Mouse (Mus musculus): ENCODE measurements around the gene Hnrnph2. TPM values are rescaled to one million over a fixed set of nuclear protein-coding genes. Genes with fewer than 3 reads are reported as not detected.

Gene Hnrnph2
- polyA plus RNA-seq, 1 experiment from 2014 or later = 185 TPM

DNA sequence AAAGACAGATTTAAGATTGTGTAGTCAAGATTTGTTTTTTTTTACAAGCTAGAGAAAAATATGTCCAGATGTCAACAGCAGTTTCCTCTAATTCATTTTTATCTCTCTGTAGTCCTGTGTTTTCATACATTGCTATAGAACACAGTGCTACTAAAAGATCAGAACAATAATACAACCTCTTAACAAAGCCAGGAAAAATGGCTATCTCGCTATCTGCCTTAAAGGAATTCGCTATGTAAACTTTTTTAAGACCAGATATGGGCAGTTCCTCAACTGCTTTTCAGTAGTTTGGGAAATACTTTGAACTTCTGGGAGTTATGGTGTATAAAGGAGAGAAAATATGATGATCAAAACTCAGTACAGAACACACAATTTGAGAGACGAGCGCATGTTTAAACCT lies 22.4 kb downstream of the Hnrnph2 start:
- 89% methylated on average over 4 of the region's 4 CpGs for WGBS
- Histone ChIP-seq H3K4me2 (ENCODE audit: low read depth, low read length, severe bottlenecking) (no peak overlapping the region), H3K4me3 (ENCODE audit: low read depth, low read length) (no peak overlapping the region), H3K36me3 (ENCODE audit: control insufficient read depth, insufficient read depth, low read length) (no peaks in the 10 kb centered on the region), H3K9me3 (ENCODE audit: control insufficient read depth, low read length) (no peaks in the 10 kb centered on the region), H3K9ac (ENCODE audit: low read length) (no peak overlapping the region), H3K27ac (ENCODE audit: low read depth, low read length) (no peak overlapping the region), H3K27me3 (ENCODE audit: control insufficient read depth, insufficient read depth, low read length) (no peaks in the 10 kb centered on the region), H3K4me1 (replicated peaks; ENCODE audit: control insufficient read depth, insufficient read depth, low read length) (no peaks in the 10 kb centered on the region)
- DNase-seq (ENCODE audit: low spot score) = no peak
- ATAC-seq (replicated peaks; ENCODE audit: low FRiP score) = no peak

DNA sequence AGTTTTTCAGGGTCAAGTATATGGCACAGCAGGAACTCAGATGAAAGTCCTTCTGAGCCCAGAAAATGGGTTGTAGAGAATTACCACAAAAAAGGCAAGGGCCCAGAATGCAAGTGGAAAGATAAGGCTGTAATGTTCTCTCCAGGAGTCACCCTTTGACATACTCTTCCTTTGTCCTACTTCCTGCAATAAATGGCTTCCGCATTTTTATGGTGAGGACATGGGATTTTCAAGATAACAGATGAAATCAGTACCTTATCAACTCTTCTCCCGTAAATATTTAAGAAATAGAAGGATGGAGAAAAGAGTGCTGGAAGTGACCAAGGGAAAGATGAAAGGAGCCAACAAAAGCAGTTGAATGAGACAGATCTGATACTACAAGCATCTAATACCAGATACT lies 27.2 kb downstream of the Hnrnph2 start:
- no peak overlapping the region for H3K4me3 ChIP-seq (ENCODE audit: low read depth, low read length)
- H3K9ac ChIP-seq (ENCODE audit: low read length) = no peak overlapping the region
- no peak for ATAC-seq (replicated peaks; ENCODE audit: low FRiP score)
- no peak overlapping the region for H3K4me2 ChIP-seq (ENCODE audit: low read depth, low read length, severe bottlenecking)
- DNase-seq (ENCODE audit: low spot score) = no peak
- no peaks in the 10 kb centered on the region for H3K27me3 ChIP-seq (ENCODE audit: control insufficient read depth, insufficient read depth, low read length)
- H3K36me3 ChIP-seq (ENCODE audit: control insufficient read depth, insufficient read depth, low read length) = no peaks in the 10 kb centered on the region
- H3K9me3 ChIP-seq (ENCODE audit: control insufficient read depth, low read length) = no peaks in the 10 kb centered on the region
- 91% methylated on average over 2 of the region's 2 CpGs for WGBS
- H3K4me1 ChIP-seq (replicated peaks; ENCODE audit: control insufficient read depth, insufficient read depth, low read length) = no peaks in the 10 kb centered on the region
- H3K27ac ChIP-seq (ENCODE audit: low read depth, low read length) = no peak overlapping the region

DNA sequence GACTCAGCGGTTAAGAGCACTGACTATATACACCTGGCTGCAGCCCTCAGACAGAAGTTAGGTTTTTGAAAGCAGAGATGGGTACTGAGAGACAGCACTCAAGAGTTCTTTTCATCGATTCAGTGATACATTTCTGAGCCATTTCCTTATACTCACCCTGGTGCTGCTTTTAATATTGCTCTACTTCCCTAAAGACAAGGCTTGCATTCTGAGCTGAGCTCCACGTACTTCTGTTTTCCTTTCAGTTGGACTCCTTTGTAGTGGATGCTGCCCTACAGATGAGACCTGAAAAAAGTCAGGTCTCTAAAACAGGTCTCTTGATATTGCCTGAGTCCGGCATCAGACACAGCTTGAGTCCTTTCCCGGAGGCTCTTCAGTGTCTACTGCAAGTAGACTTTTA lies 31.7 kb downstream of the Hnrnph2 start:
- ATAC-seq (replicated peaks; ENCODE audit: low FRiP score) (no peak), DNase-seq (ENCODE audit: low spot score) (no peak)
- Histone ChIP-seq H3K9me3 (ENCODE audit: control insufficient read depth, low read length) (no peaks in the 10 kb centered on the region), H3K27ac (ENCODE audit: low read depth, low read length) (no peak overlapping the region), H3K36me3 (ENCODE audit: control insufficient read depth, insufficient read depth, low read length) (no peaks in the 10 kb centered on the region), H3K9ac (ENCODE audit: low read length) (no peak overlapping the region), H3K4me3 (ENCODE audit: low read depth, low read length) (no peak overlapping the region), H3K4me2 (ENCODE audit: low read depth, low read length, severe bottlenecking) (no peak overlapping the region), H3K4me1 (replicated peaks; ENCODE audit: control insufficient read depth, insufficient read depth, low read length) (no peaks in the 10 kb centered on the region), H3K27me3 (ENCODE audit: control insufficient read depth, insufficient read depth, low read length) (no peaks in the 10 kb centered on the region)
- 88% methylated on average over 5 of the region's 5 CpGs for WGBS

DNA sequence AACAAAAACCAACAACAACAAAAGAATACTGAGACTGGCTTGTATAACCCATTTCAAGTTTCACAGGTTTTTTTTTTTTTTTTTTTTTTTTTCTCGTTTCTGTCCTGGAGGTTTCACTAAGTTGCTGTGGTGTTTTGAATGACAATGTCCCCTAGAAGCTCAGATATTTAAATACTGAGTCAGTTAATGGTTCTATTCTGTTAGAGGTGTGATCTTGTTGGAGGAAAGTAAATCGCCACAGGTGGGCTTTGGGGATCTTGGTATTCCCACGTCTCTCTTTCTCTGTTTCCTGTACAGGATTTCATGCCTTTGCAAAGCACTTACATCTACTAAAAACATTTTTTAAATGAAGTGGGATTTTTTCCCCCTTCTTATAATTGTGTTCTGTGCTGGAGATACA lies 34.1 kb downstream of the Hnrnph2 start:
- Histone ChIP-seq H3K4me1 (replicated peaks; ENCODE audit: control insufficient read depth, insufficient read depth, low read length) (no peaks in the 10 kb centered on the region), H3K27me3 (ENCODE audit: control insufficient read depth, insufficient read depth, low read length) (no peaks in the 10 kb centered on the region), H3K9ac (ENCODE audit: low read length) (no peak overlapping the region), H3K9me3 (ENCODE audit: control insufficient read depth, low read length) (no peaks in the 10 kb centered on the region), H3K4me3 (ENCODE audit: low read depth, low read length) (no peak overlapping the region), H3K36me3 (ENCODE audit: control insufficient read depth, insufficient read depth, low read length) (no peaks in the 10 kb centered on the region), H3K27ac (ENCODE audit: low read depth, low read length) (no peak overlapping the region), H3K4me2 (ENCODE audit: low read depth, low read length, severe bottlenecking) (no peak overlapping the region)
- WGBS = 61% methylated on average over 3 of the region's 3 CpGs
- ATAC-seq (replicated peaks; ENCODE audit: low FRiP score) (no peak), DNase-seq (ENCODE audit: low spot score) (no peak)

DNA sequence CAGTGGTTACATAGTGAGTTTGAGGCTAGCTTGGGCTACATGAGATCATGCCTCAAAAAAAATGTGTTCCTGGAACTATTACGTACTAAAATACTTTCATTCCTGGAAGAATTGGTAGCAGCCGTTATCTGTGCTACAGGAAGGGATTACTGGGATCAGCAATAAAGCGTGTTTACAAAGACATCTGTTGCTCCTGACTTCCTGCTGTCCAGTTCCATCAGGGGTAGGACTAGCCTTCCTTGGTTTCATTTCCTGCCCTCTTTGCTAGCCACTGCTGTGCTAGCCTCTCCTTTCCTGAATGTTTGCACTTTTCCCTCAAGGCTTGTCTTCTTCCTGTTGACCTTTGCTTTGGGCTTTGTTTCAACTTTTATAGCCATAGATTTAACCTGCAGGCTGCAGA lies 34.9 kb downstream of the Hnrnph2 start:
- Histone ChIP-seq H3K4me1 (replicated peaks; ENCODE audit: control insufficient read depth, insufficient read depth, low read length) (no peaks in the 10 kb centered on the region), H3K27me3 (ENCODE audit: control insufficient read depth, insufficient read depth, low read length) (no peaks in the 10 kb centered on the region), H3K4me2 (ENCODE audit: low read depth, low read length, severe bottlenecking) (no peak overlapping the region), H3K9me3 (ENCODE audit: control insufficient read depth, low read length) (no peaks in the 10 kb centered on the region), H3K36me3 (ENCODE audit: control insufficient read depth, insufficient read depth, low read length) (no peaks in the 10 kb centered on the region), H3K27ac (ENCODE audit: low read depth, low read length) (no peak overlapping the region), H3K4me3 (ENCODE audit: low read depth, low read length) (no peak overlapping the region), H3K9ac (ENCODE audit: low read length) (no peak overlapping the region)
- ATAC-seq (replicated peaks; ENCODE audit: low FRiP score) (no peak), DNase-seq (ENCODE audit: low spot score) (no peak)
- 78% methylated on average over 3 of the region's 3 CpGs for WGBS

- Histone ChIP-seq H3K4me1 (replicated peaks; ENCODE audit: control insufficient read depth, insufficient read depth, low read length) (no peaks in the 10 kb centered on the region), H3K27ac (ENCODE audit: low read depth, low read length) (no peak overlapping the region), H3K4me3 (ENCODE audit: low read depth, low read length) (no peak overlapping the region), H3K36me3 (ENCODE audit: control insufficient read depth, insufficient read depth, low read length) (no peaks in the 10 kb centered on the region), H3K27me3 (ENCODE audit: control insufficient read depth, insufficient read depth, low read length) (no peaks in the 10 kb centered on the region), H3K4me2 (ENCODE audit: low read depth, low read length, severe bottlenecking) (no peak overlapping the region), H3K9ac (ENCODE audit: low read length) (no peak overlapping the region), H3K9me3 (ENCODE audit: control insufficient read depth, low read length) (no peaks in the 10 kb centered on the region)
- DNase-seq (ENCODE audit: low spot score) (no peak), ATAC-seq (replicated peaks; ENCODE audit: low FRiP score) (no peak)
- WGBS = 71% methylated on average over 10 of the region's 10 CpGs
These were observed 40.2 kb downstream of the Hnrnph2 start for GRCm38 (mm10) chrX:134641000-134641760.

GRCm38 (mm10) chrX:134646338-134646737 lies 45.4 kb downstream of the Hnrnph2 start:
- DNase-seq (ENCODE audit: low spot score) (no peak), ATAC-seq (replicated peaks; ENCODE audit: low FRiP score) (no peak)
- Histone ChIP-seq H3K27me3 (ENCODE audit: control insufficient read depth, insufficient read depth, low read length) (no peaks in the 10 kb centered on the region), H3K9me3 (ENCODE audit: control insufficient read depth, low read length) (no peaks in the 10 kb centered on the region), H3K4me3 (ENCODE audit: low read depth, low read length) (no peak overlapping the region), H3K27ac (ENCODE audit: low read depth, low read length) (no peak overlapping the region), H3K4me1 (replicated peaks; ENCODE audit: control insufficient read depth, insufficient read depth, low read length) (no peaks in the 10 kb centered on the region), H3K36me3 (ENCODE audit: control insufficient read depth, insufficient read depth, low read length) (no peaks in the 10 kb centered on the region), H3K9ac (ENCODE audit: low read length) (no peak overlapping the region), H3K4me2 (ENCODE audit: low read depth, low read length, severe bottlenecking) (no peak overlapping the region)
- 92% methylated on average over 1 of the region's 1 CpGs for WGBS

DNA sequence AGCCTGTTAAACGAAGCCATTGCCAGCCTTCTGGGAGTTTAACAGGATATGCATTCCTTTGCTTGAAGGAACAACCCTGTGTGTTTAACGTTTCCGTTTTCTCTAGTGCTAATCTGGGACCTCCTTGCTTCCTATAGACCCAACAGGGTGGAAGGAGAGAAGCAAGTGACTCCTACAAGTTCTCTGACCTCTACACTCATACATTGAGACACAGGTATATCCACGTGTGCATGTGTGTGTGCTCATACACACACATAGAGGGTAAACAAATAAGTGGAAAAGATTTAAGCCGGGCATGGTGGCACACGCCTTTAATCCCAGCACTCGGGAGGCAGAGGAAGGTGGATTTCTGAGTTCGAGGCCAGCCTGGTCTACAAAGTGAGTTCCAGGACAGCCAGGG lies 46.4 kb downstream of the Hnrnph2 start:
- ATAC-seq (replicated peaks; ENCODE audit: low FRiP score) = no peak
- H3K27me3 ChIP-seq (ENCODE audit: control insufficient read depth, insufficient read depth, low read length) = no peaks in the 10 kb centered on the region
- H3K9ac ChIP-seq (ENCODE audit: low read length) = no peak overlapping the region
- 75% methylated on average over 8 of the region's 8 CpGs for WGBS
- H3K4me3 ChIP-seq (ENCODE audit: low read depth, low read length) = no peak overlapping the region
- no peak overlapping the region for H3K27ac ChIP-seq (ENCODE audit: low read depth, low read length)
- no peaks in the 10 kb centered on the region for H3K36me3 ChIP-seq (ENCODE audit: control insufficient read depth, insufficient read depth, low read length)
- H3K4me2 ChIP-seq (ENCODE audit: low read depth, low read length, severe bottlenecking) = no peak overlapping the region
- no peaks in the 10 kb centered on the region for H3K9me3 ChIP-seq (ENCODE audit: control insufficient read depth, low read length)
- DNase-seq (ENCODE audit: low spot score) = no peak
- H3K4me1 ChIP-seq (replicated peaks; ENCODE audit: control insufficient read depth, insufficient read depth, low read length) = no peaks in the 10 kb centered on the region

GRCm38 (mm10) chrX:134648031-134648692 lies 47.2 kb downstream of the Hnrnph2 start:
- no peak overlapping the region for H3K4me2 ChIP-seq (ENCODE audit: low read depth, low read length, severe bottlenecking)

More at GRCm38 (mm10) chrX:134648031-134648692, 47.2 kb downstream of the Hnrnph2 start:
- DNase-seq (ENCODE audit: low spot score) = peak; percentile 82
- H3K4me1 ChIP-seq (replicated peaks; ENCODE audit: control insufficient read depth, insufficient read depth, low read length) = no peaks in the 10 kb centered on the region
- H3K9me3 ChIP-seq (ENCODE audit: control insufficient read depth, low read length) = no peaks in the 10 kb centered on the region
- H3K27me3 ChIP-seq (ENCODE audit: control insufficient read depth, insufficient read depth, low read length) = no peaks in the 10 kb centered on the region
- no peak overlapping the region for H3K9ac ChIP-seq (ENCODE audit: low read length)
- peak; percentile 44; the same call in 1 of the 2 replicates for ATAC-seq (replicated peaks; ENCODE audit: low FRiP score)
- no peaks in the 10 kb centered on the region for H3K36me3 ChIP-seq (ENCODE audit: control insufficient read depth, insufficient read depth, low read length)
- H3K27ac ChIP-seq (ENCODE audit: low read depth, low read length) = no peak overlapping the region
- WGBS = 16% methylated on average over 11 of the region's 11 CpGs
- H3K4me3 ChIP-seq (ENCODE audit: low read depth, low read length) = no peak overlapping the region
